Mouse (Mus musculus): ENCODE results near the gene Tspan5.

- TF ChIP-seq JUND (IDR thresholded peaks at IDR 0.05; ENCODE audit: low read depth, low read length): no peak
- no peak for TF ChIP-seq RCOR1 (IDR thresholded peaks at IDR 0.05; ENCODE audit: low read depth, low read length)
- no peak for TF ChIP-seq CTCF (IDR thresholded peaks at IDR 0.05 in 2 of 3, conservative IDR thresholded peaks at IDR 0.05 in 1 of 3; ENCODE audit: control insufficient read depth in 1 of 3, insufficient read depth in 1 of 3, low read depth in 2 of 3, low read length in 3 of 3, poor library complexity in 1 of 3, severe bottlenecking in 1 of 3)
- no peak for TF ChIP-seq GATA1 (IDR thresholded peaks at IDR 0.05; ENCODE audit: low read depth, low read length)
- TF ChIP-seq SIN3A (IDR thresholded peaks at IDR 0.05; ENCODE audit: low read length): no peak
- no peak for TF ChIP-seq USF1 (IDR thresholded peaks at IDR 0.05; ENCODE audit: low read depth, low read length)
- TF ChIP-seq NELFE (IDR thresholded peaks at IDR 0.05; ENCODE audit: low read depth, low read length): no peak
Measured at GRCm38 (mm10) chr3:138851876-138852275, 109.9 kb downstream of the Tspan5 start.

Data from MEL (cell line).